Mouse (Mus musculus): ENCODE measurements around the gene Rabep1. TPM values are rescaled to one million over a fixed set of nuclear protein-coding genes. Genes with fewer than 3 reads are reported as not detected.

Rabep1 gene
- 10 to 100 TPM; 37.6 to 39.0 TPM for total RNA-seq (2021)
- long read RNA-seq, experiment 1, full-length matches to known transcripts: 12 of 20 reads
- long read RNA-seq, experiment 1, partial matches to known transcripts: 3 of 20 reads
- long read RNA-seq, experiment 1, other reads (novel, unspliced or antisense): 5 of 20 reads
- long read RNA-seq, experiment 2, full-length matches to known transcripts: 3 of 7 reads
- long read RNA-seq, experiment 2, partial matches to known transcripts: 2 of 7 reads
- long read RNA-seq, experiment 2, other reads (novel, unspliced or antisense): 2 of 7 reads

DNA sequence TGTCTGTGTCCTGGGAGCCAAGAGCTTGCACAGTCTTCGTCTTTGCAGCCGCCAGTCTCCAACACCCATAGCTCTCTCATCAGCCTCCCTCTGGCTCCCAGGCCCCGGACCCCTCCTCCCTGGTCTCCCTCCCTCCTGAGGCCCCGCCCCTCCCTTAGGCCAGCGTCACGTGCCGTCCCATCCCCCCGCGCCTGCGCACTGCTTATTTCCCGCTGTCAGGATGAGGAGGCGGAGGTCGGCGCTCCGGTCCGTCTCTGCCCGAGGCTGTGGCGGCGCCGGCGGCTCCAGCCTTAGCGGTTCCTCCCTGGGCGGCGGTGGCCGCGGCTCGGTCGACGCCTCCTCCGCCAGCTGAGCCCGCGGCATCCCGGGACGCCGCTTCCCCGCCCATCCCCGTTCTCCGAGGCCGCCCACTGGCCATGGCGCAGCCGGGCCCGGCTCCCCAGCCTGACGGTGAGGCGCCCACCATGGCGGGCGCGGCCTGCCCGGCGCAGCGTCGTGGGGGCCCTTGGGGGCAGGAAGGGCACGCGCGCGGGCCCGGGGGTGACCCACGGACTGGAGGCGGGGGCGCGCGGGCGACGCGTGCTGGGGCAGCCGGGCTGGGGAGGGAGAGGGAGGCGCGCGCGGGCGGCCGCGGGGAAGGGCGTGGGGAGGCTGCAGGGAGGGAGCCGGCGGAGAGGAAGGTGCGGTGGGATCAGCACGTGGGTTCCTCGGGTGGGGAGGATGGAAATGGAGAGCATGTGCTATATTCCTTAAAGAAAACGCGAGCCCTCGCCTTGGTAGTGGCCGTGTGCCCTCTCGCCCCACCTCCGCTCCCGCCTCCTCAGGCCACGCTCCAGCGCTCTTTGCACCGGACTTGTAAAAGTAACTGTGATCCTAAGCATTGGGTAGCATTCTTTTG is at the start of gene Rabep1:
Rabep1 (plus strand) TSS at position 220 of the 898 bp plus-strand sequence.
- DNase-seq: peak; percentile 96 to 97

DNA sequence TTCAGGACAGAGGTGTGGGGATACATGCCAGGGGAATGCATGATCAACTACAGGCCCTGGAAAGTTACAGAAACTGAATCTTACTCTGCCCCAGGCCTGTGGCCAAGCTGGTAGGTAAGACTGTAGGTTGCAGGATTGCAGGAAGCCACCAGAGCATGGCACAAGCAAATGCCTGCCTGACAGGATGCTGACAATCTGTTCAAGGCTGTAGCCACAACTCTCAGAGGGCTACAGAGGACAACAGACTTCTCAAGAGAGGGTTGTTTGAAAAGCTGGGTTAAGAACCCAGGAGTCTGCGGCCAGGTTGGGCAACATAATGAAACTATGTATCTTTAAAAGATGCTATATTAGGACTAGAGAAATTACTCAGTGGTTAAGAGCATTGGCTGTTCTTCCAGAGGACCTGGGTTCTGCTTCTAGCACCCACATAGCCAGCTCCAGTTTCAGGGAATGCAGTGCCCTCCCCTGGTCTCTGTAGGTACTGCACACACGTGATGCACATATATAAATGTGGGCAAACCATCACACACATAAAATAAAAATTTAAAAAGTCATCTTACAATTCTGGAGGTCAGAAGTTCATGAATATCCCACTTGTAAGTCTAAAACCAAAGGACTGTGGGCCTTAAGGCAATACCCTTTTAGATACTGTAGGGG is 42.2 kb upstream of the Rabep1 start:
- DNase-seq: no peak

DNA sequence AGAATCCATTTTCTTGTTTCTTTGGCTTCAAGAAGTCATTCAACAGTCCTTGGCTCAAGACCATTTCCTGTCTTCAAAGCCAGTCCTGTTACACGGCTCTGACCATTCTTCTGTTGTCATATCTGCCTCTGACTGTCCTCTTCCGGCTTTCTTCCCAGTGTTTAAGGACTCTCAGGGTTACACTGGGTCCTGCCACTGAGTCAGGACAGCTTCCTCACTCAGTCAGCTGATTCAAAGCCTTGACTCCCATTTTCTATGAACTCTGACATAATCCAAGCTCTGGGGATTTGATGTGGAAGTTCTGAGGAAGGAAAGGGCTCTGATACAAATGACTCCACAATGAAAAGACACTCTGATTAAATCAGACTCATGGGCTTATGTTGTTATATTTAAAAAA is 41.7 kb upstream of the Rabep1 start:
- DNase-seq: peak in 1 of 2 experiments; percentile 22

DNA sequence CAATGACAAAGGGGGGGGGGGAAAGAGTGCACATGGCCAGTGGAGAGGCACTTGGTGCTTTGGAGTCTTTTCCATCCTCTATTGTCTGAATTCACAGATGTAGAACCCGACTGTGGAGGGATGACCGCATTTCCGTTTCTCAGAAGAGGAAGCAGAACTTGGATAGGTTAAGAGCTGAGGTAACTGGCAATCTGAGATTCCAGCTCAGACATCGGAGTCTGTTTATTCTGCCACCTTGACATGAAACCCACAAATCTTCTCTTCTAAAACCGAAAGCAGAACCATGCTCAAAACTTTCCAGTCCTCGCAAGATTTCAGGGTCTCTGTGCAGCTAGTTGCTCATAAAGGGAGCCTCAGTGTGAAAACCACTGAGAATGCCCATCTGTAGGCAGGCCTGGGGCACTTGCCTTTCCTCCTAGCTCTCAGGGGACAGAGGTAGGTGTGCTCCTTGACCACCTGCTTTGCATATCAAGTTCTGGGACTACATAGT is 40.8 kb upstream of the Rabep1 start:
- peak in 1 of 2 experiments; percentile 42 for DNase-seq

DNA sequence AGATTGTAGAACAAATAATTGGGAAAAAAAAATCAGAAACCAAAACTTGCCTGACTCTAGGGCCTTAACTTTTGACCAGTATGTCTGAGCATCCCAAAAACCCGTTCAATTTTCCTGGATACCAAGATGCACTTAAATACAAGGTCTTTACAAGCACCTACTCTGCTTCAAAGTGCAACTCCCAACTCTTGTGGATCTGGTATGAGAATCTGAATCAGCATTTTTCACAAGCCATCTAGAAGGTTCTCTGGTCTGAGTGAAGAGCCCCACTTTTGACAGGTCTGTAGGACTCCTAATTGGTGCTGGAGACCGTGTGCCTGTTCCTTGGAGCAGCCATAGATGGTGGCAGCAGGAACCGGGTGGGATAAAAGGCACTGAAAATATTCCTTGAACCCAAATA is 40.2 kb upstream of the Rabep1 start:
- DNase-seq: no peak

DNA sequence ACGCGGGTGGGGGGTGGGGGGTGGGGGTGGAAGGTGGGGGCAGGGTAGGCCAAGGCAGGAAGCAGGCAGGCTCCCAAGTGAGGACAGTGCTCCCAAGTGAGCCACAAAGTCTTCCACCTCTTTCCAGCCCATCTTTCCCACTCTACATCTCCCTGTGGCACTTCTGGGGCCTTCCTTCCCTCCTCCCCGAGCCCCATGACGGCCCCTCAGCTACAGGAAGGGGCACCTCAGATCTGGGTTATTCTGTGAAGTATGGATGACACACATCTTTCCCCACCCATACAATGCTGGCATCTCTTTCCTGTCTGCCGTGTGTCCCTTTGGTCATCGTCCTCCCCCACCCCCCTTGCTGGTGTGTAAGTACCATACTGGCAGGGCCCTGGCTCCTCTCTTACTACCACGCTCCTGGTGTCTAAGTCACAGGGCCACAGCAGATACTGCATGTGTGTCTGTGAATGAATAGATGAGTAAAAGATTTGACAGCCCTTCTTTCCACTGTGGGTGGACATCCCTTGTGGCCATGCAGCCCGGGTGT is 38.9 kb upstream of the Rabep1 start:
- DNase-seq: no peak

DNA sequence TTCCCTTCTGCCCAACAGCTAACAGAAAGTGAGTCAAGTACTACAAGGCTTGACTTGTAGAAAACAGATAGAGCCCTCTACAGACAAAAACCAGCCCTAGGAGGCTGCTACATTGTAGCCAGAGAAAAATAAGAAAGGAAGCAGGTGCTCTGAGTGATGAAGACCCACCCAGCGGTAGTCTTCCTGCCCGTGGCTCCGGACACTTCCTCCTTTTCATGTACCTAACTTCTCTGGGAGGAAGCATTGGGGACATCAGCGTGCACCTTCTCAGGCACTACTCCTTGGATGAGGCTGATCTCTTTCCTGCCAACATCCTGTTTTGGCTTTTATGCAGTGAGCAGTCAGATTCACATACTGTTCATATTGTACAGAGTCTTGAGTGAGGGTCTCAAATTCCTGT is 37.9 kb upstream of the Rabep1 start:
- DNase-seq: no peak

DNA sequence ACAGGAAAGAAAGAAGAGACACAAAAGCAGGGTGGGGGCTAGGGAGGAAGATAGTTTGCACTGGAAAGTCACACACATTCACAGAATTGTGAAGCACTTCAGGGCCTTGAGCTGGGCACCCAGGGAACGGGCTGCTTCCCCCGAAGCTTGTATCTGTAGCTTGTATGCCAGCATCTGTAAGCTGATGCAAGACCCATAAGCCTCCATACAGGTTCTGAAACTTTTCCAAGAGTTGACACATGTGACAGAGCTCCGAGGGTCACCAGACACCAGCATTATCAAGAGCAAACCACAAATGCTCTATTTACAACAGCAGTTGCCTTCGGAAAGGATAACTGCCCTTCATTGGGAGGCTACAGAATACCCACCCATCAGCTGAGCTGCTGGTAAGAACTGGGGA is 36.9 kb upstream of the Rabep1 start:
- DNase-seq: no peak

DNA sequence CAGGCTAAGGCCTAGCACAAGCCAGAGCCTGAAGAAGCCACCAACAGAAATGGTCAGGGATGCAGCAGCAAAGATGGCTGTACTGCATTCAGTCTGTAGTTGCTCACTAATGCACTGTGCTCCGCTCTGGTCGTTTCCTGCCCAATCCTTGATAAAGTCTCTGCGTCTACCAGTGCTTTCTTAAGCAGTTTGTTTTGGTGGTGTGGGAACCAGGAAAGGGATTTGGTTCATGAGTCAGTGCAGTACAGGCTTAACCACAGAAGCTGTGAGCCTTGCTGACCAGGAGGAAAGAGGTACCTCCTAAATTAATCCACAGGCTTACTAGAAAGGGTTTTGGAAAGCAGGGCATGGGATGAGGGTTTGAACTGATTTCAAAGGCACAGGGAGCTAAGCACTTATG is 36.5 kb upstream of the Rabep1 start:
- DNase-seq: no peak

DNA sequence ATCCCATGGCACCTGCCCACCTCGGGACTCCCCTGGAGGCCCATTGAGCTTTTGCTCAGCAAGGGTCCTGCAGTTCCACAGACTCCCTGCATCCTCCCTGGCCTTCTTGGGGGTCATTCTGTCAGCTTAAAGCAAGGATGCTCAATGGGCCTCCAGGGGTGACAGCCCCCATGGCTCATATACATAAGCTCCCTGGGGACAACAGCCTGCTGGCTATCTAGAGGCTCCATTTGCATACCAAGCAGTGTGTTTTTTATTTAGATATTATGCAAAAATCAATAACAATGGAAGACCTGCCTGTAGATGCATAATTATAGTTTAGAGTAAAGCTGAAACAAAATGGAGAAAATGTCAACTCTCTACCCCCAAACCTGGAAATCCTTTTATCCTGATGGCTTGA is 35.6 kb upstream of the Rabep1 start:
- no peak for DNase-seq

DNA sequence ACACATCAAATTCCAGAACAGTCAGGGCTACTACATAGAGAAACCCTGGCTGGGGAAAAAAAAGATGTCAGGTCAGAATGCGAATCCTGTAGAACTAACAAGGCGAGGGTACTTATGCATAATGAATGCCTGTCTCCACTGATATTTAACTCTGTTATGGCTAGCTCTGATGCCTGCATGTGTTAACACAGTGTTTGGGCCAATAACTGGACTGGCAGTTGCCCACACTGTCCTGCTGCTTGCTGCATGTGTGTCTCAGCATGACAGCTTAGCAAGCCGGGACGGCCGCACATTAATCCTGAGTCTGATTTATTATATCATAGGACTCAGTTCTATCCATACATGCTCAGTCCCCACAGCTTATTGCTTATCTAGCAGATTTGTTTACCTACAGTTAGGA is 33.5 kb upstream of the Rabep1 start:
- no peak for DNase-seq

DNA sequence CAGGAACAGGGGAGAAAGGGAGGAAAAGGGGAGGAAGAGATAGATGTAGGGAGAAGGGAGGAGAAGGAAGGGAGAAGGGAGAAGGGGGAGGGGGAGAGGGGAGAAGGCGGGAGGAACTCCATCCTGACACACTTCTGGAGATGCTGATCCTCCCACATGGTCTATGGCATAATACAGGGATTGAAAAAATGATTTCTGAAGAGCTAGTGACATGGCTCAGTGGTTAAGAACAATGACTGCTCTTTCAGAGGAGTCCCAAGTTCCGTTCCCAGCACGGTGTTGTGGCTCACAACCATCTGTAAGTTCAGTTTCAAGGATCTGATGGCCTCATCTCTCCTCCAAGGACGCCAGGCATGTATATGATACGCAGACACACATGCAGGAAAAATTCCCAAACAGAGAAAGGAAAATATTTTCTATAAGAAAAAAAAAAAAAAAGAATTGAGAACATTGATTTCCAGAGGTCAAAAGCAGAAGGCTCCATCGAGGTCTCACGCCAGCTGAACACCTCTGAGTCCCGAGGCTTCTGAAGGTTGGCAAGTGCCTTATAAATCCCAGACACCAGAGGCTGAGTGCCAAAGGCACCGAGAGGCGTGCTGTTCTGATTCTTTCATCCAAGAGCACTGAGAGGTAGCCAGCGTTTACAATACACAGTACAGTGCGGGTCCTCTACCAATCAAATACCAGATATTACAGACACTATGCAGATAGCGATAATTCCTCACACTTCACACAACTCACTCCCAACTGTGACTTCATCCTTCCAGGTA is 32.9 kb upstream of the Rabep1 start:
- DNase-seq: peak in 1 of 2 experiments; percentile 20

DNA sequence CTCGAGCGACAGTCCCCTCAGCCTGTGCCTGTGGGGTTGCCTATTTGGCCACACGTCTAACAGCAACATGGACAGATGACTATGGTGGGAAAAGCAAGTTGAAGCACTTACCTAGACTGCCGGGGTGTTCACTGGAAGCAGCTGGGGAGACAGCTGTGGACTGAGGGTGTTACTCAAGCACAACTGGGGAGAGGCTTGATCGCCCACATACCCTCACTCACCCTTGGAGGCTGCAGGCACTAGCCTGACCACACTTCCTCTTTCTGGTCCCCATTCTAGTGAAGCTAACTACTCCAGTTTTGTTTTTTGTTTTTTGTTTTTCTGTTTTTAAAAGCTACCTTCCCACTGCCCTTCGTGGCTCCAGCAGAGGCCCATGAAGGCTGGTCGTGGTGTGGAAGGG is 32.2 kb upstream of the Rabep1 start, which contains the start of gene Scimp:
Scimp (minus strand) TSS at position 222 of the 400 bp plus-strand sequence.
- DNase-seq: peak; percentile 17 to 26

DNA sequence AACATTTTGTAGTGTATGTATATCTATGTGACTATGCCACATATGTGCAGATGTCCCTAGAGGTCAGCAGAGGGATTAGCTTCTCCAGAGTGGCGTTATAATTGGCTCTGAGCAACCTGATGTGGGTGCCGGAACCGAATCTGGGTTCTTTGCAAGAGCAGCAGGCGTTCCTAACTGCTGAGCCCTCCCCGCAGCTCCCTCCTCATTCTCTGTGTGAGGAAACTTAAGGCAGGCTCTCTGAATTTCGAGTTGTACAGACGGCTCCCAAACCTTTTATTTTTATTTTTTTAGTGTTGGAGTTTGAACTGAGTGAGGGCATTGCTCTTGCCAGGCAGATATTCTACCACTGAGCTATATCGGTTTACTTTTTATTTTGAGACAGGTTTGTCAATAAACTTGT is 29.5 kb upstream of the Rabep1 start:
- DNase-seq: no peak

DNA sequence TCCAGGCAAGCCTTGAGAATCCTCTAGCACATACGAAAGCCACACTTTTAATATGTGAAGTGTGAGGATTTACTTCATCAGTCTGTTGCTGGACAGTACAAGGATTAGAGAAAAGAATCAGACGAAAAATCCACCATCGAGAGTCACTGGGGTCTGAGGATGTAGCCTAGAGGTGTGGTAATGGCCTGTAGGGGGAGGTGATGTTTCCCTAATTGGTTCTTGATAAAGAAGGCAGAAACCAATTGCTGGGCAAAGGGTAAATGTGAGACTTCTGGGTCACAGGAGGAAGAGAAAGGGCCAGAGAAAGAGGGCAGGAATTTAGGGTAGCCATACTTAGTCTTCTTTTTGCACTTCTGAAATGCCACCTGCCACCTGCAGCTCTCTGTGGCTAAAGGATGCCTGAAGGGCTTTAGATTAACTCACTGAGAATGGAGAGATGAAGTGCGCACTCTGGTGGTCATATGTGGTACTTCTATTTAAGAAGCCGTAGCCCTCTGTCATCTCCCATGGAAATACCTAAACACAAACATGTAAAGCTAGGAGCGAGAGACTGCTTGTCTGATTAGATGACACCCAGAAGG is 29.0 kb upstream of the Rabep1 start:
- peak; percentile 52 to 75 for DNase-seq

DNA sequence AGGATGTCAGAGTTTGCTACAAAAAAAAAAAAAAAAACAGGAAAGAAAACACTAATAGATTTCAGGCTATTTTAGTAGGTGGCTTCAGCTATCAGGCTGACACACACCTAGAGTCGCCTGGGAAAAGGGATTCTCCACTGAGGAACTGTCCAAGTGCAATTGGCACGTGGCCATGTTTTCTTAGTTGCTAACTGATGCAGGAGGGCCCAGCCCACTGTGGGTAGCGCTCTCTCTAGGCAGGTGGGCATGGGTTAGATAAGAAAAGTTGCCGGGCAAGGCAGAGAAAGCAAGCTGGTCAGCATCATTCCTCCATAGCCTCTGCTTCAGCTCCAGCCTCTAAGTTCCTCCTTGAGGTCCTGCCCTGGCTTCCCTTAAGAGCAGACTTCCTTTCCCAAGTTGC is 27.8 kb upstream of the Rabep1 start:
- DNase-seq: no peak

DNA sequence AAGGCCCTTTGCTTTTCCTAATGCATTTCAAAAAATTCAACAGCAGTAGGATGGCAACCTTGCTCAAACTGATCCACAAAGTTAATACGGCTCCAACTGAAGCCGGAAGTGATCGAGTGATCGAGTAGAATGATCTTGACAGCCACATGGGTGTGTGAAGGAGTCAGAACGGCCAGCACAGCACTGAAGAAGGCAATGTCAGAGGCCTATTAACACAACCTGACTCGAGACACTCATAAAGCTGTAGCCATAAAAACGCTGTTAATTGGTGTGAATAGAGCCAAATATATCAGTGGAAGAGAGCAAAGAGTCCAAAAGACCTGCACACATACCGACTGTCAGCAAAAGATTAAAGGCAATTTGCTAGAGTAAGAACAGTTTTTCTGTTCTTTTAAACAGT is 24.5 kb upstream of the Rabep1 start:
- DNase-seq: no peak

DNA sequence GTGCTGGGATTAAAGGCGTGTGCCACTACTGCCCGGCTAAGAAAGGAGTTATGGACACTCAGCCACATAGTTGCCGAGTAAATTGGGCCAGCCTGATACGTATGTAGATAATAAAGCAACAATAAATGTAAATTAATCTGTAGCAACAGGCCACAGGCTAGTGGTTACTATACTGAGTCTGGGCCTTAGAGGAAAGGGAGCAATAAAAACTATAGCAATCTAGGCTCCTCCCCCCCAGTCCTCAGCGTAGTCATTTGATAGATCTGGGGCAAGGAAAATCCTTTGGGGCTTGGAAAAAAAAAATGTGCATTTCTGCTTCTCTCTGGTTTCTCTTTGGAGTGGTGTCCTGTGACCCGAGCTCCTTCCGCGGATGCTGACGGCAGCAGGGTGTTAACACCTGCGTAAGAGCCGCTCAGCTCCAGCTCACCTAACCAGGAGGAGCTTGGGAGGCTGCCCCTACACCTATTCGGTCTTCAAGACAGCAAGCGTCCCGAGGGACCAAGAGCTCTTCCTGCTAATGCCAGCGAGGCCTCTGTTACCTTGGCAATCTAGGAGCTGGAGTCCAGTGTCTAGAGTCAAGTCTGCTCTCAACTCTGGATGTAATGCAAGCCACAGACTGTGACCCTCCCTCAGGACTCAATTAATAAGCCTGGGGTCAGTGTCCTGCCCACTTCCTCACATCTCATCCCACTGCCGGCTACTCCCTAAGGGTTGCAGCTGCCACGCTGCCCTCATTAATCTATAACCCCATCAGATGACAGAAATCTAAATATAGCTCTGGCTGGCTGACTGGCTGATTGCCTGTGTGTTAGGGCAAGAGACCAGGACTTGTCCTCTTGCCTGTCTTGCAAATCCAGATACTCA is 22.6 kb upstream of the Rabep1 start:
- DNase-seq: peak; percentile 33 to 35

DNA sequence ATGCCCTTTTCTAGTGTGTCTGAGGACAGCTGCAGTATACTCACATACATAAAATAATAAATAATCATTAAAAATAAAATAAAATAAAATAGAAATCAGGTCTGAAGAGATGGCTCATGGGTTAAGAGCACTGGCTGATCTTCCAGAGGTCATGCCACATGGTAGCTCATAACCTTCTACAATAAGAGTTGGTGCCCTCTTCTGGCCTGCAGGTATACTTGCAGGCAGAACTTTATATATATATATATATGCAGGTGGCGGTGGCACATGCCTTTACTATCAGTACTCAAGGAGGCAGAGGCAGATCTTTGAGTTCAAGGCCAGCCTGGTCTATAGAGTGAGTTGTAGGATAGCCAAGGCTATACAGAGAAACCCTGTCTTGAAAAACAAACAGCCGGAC is 18.4 kb upstream of the Rabep1 start:
- no peak for DNase-seq

DNA sequence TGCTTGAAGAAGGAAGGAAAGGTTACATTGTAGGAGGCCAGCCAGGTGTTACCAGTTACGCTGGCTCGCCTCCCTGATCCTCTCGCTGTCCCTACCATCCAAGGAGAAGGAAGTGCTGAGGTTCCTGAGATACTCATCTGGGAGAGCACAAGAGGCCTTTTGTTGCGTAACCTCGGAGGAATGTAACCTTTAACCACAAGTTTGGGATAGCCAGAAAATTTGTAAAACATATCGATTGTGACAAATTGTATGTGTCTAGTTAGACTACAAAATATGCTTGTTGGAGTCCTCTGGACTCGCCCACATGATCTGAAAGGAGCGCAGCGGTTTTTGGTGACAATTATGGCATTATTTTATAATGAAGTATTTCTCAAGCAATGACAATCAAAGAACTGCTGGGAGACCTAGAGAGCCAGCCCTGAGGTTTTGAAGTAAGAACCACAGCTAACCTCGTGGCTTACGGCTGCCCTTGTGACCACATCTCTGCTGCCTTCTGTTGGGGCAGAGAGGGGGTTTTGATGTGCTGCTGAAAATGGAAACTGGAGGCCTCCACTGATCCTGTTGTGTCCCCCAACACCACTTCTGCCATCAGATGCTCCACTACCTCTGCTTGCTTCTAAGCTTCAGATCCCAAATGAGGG is 15.5 kb upstream of the Rabep1 start:
- DNase-seq: no peak

Data from heart, adult 18-20 months (tissue).